25 mouse cellular contexts compared by ENCODE assay signal in genomic region chr6:142317106-142317505, GRCm38 (mm10). TPM values are rescaled to one million over a fixed set of nuclear protein-coding genes. Genes with fewer than 3 reads are reported as not detected.
DNase-seq lines count a peak whose midpoint lies in the region; ATAC-seq and TF ChIP-seq lines count a peak whose summit lies in the region.
"Had no signal": no experiment of that assay in that cellular context is flagged by ENCODE, and none has a peak within 500 bp of the region (broad histone marks: within the 10 kb centered on the region; RNA-seq: fewer than 3 reads in every experiment).

No protein-coding gene starts in this region.

- ATAC-seq in G1E (ENCODE audit: extremely low read depth, insufficient number of reproducible peaks, low FRiP score, poor library complexity, severe bottlenecking): peak; percentile 50
- ATAC-seq in megakaryocyte progenitor cell, adult 5-6 weeks (replicated peaks; ENCODE audit: poor library complexity): 0 out of 2 replicates have a peak, but pooled peaks have one; percentile 17
- ATAC-seq: CD4-positive, CD25-positive, alpha-beta regulatory T cell, adult 4 months; forebrain, embryonic 14.5 days; forebrain, embryonic 16.5 days had no signal

- no peaks in the 10 kb centered on the region for H3K27me3 ChIP-seq in G1E (ENCODE audit: insufficient read depth, low read length)
- H3K27me3 ChIP-seq: CH12.LX; embryonic facial prominence, embryonic 13.5 days; embryonic facial prominence, embryonic 15.5 days; forebrain, embryonic 12.5 days had no signal

- no peaks in the 10 kb centered on the region for H3K9me3 ChIP-seq in G1E (replicated peaks)
- H3K9me3 ChIP-seq: embryonic facial prominence, embryonic 13.5 days; embryonic facial prominence, embryonic 15.5 days; forebrain, embryonic 10.5 days; forebrain, embryonic 12.5 days had no signal

- H3K4me1 ChIP-seq in G1E (ENCODE audit: insufficient read depth, low read depth, low read length): peaks cover 28% of the 10 kb centered on the region
- H3K4me1 ChIP-seq: embryonic facial prominence, embryonic 13.5 days; embryonic facial prominence, embryonic 15.5 days; forebrain, embryonic 10.5 days; forebrain, embryonic 12.5 days had no signal

- no peak overlapping the region for H3K4me3 ChIP-seq in G1E (ENCODE audit: low read depth, low read length)
- H3K4me3 ChIP-seq: embryonic facial prominence, embryonic 13.5 days; embryonic facial prominence, embryonic 15.5 days; erythroblast, embryonic 14.5 days; forebrain, embryonic 10.5 days; forebrain, embryonic 12.5 days had no signal

- DNase-seq in G1E (ENCODE audit: low spot score) (no peak), MEL-GATA-1-ER (ENCODE audit: extremely low read depth, low read depth) (peak; percentile 15), liver (no peak)
- no peak for DNase-seq in ovary, adult 18-20 months (ENCODE audit: low spot score)
- DNase-seq: adrenal gland, adult 2 months; adrenal gland, postnatal 10 days; adrenal gland, postnatal 25 days; B cell, adult 2 months; cerebellum, adult 11-12 months; cerebellum, adult 2 months; cerebellum, adult 9-10 months; cerebellum, postnatal 10 days; cerebellum, postnatal 25 days; embryo, embryonic 11 days had no signal

- TF ChIP-seq CTCF in G1E (IDR thresholded peaks at IDR 0.05; ENCODE audit: low read depth, low read length): no peak

- H3K36me3 ChIP-seq in G1E (replicated peaks): no peaks in the 10 kb centered on the region
- H3K36me3 ChIP-seq: embryonic facial prominence, embryonic 13.5 days; embryonic facial prominence, embryonic 15.5 days; forebrain, embryonic 10.5 days; forebrain, embryonic 12.5 days had no signal

RNA-seq across cellular contexts. Expression of gene Slco1a5, which starts 5.7 kb away (rescaled TPM):
- not detected in 2 replicates for total RNA-seq in G1E (2014; fragmentation: Nextera tagmentation)
- total RNA-seq in G1E (2017): 0.05 TPM in 1 of 2 replicates, not detected in the other
- polyA plus RNA-seq in G1E (2012): not detected in 2 replicates
- not detected in 2 replicates for total RNA-seq in megakaryocyte progenitor cell, adult 5-6 weeks (2015)
- total RNA-seq in megakaryocyte progenitor cell, adult 5-6 weeks (2017): not detected in 2 replicates
- total RNA-seq: adrenal gland, adult 2 months; adrenal gland, postnatal 10 days; adrenal gland, postnatal 25 days; CH12.LX had no signal
- polyA plus RNA-seq: adrenal gland, adult 2 months; CD4-positive, CD25-positive, alpha-beta regulatory T cell, adult 4 months; embryonic facial prominence, embryonic 13.5 days; erythroblast, embryonic 14.5 days had no signal

RNA-seq across cellular contexts. Expression of gene Iapp, which starts 18.9 kb away (rescaled TPM):
- total RNA-seq in G1E (2014; fragmentation: Nextera tagmentation) (not detected in 2 replicates), G1E (2017) (not detected in 2 replicates)
- polyA plus RNA-seq in G1E (2012): not detected in 2 replicates
- not detected in 2 replicates for total RNA-seq in megakaryocyte progenitor cell, adult 5-6 weeks (2015)
- total RNA-seq in megakaryocyte progenitor cell, adult 5-6 weeks (2017): not detected in 2 replicates
- total RNA-seq: adrenal gland, adult 2 months; adrenal gland, postnatal 10 days; adrenal gland, postnatal 25 days; CH12.LX had no signal
- polyA plus RNA-seq: adrenal gland, adult 2 months; CD4-positive, CD25-positive, alpha-beta regulatory T cell, adult 4 months; cerebellum, adult 2 months; embryonic facial prominence, embryonic 13.5 days; erythroblast, embryonic 14.5 days; forebrain, embryonic 10.5 days; forebrain, embryonic 16.5 days; frontal cortex, adult 2 months had no signal

RNA-seq across cellular contexts. Expression of gene Pyroxd1, which starts 28.3 kb away (rescaled TPM):
- total RNA-seq in G1E (2014; fragmentation: Nextera tagmentation) (10.9 and 14.9 TPM in 2 replicates), G1E (2017) (18.2 and 18.8 TPM in 2 replicates)
- 2.0 and 2.3 TPM in 2 replicates for polyA plus RNA-seq in G1E (2012)
- 11.1 and 11.3 TPM in 2 replicates for total RNA-seq in megakaryocyte progenitor cell, adult 5-6 weeks (2015)
- 11.9 and 16.1 TPM in 2 replicates for total RNA-seq in megakaryocyte progenitor cell, adult 5-6 weeks (2017)
